Mouse (Mus musculus) hindbrain, embryonic 16.5 days (tissue): ENCODE data around the gene Sorbs2. TPM values are rescaled to one million over a fixed set of nuclear protein-coding genes. Genes with fewer than 3 reads are reported as not detected.
A peak's percentile ranks its signal among the peaks of the same experiment; 100 is the strongest.

Experiments
- ATAC-seq: fragments of 200-750 bp; cut with Nextera tagmentation; 2 replicates; pipeline ENCODE4 v1.8.0; 2017; ENCODE audit warnings: moderate TSS enrichment, moderate library complexity
- H3K27ac ChIP-seq: fragments of 300-500 bp; sonication (generic); 2 replicates; pipeline ENCODE4 v1.5.1; 2014; ENCODE audit warnings: low read depth, mild to moderate bottlenecking, control low read depth, low read length, moderate library complexity
- H3K27me3 ChIP-seq: fragments of 300-500 bp; sonication (generic); replicated peaks from 2 replicates; pipeline ENCODE4 v1.6.1; 2014; ENCODE audit warnings: low read length; ENCODE audit not compliant: control insufficient read depth, insufficient read depth
- H3K36me3 ChIP-seq: fragments of 300-500 bp; sonication (generic); 2 replicates; pipeline ENCODE4 v1.6.1; 2014; ENCODE audit warnings: mild to moderate bottlenecking, low read length, moderate library complexity, mixed read lengths; ENCODE audit not compliant: control insufficient read depth, insufficient read depth
- H3K4me1 ChIP-seq: fragments of 300-500 bp; sonication (generic); 2 replicates; pipeline ENCODE4 v1.6.1; 2014; ENCODE audit warnings: low read depth, low read length; ENCODE audit not compliant: control insufficient read depth, insufficient read depth
- H3K4me2 ChIP-seq: fragments of 300-500 bp; sonication (generic); 2 replicates; pipeline ENCODE4 v1.6.1; 2014; ENCODE audit warnings: mild to moderate bottlenecking, low read length, control low read depth, moderate library complexity
- H3K4me3 ChIP-seq: fragments of 300-500 bp; sonication (generic); 2 replicates; pipeline ENCODE4 v1.5.1; 2014; ENCODE audit warnings: mild to moderate bottlenecking, low read length, control low read depth, moderate library complexity
- H3K9ac ChIP-seq: fragments of 300-500 bp; sonication (generic); 2 replicates; pipeline ENCODE4 v1.6.1; 2014; ENCODE audit warnings: low read depth, mild to moderate bottlenecking, control low read depth, low read length, moderate library complexity
- H3K9me3 ChIP-seq: fragments of 300-500 bp; sonication (generic); 2 replicates; pipeline ENCODE4 v1.6.1; 2014; ENCODE audit warnings: mild to moderate bottlenecking, low read length, moderate library complexity; ENCODE audit not compliant: control insufficient read depth
- WGBS: fragments of 180-500 bp; shearing (Covaris S2); extraction: QIAGEN DNeasy Blood & Tissue Kit; methylation state at CpG from one replicate; pipeline ENCODE4 v1.1.7; 2014; 5-methylcytosine and 5-hydroxymethylcytosine counted together
- polyA plus RNA-seq: library from polyadenylated mRNA; unstranded; fragments of >200 nt; fragmentation: Nextera tagmentation; extraction: Ambion mirVana; gene quantifications from 2 replicates; pipeline ENCODE4 v1.2.1, GENCODE M21; 2015

The Sorbs2 gene
- polyA plus RNA-seq, 1 experiment from 2014 or later: 40.8 TPM

- no peak overlapping the region for H3K9ac ChIP-seq
- no peak overlapping the region for H3K27ac ChIP-seq
- no peak for ATAC-seq
- 89% methylated on average over 14 of the region's 14 CpGs for WGBS
- no peak overlapping the region for H3K4me2 ChIP-seq
- H3K27me3 ChIP-seq: no peaks in the 10 kb centered on the region
- peaks cover 16% of the 10 kb centered on the region for H3K36me3 ChIP-seq
- H3K9me3 ChIP-seq: no peaks in the 10 kb centered on the region
- H3K4me3 ChIP-seq: no peak overlapping the region
- no peaks in the 10 kb centered on the region for H3K4me1 ChIP-seq
These were observed 287.3 kb downstream of the Sorbs2 start for GRCm38 (mm10) chr8:45794847-45795246.

GRCm38 (mm10) chr8:45796331-45796740, 288.7 kb downstream of the Sorbs2 start:
- no peak overlapping the region for H3K4me3 ChIP-seq
- H3K36me3 ChIP-seq: peaks cover 16% of the 10 kb centered on the region
- H3K27me3 ChIP-seq: no peaks in the 10 kb centered on the region
- H3K4me1 ChIP-seq: no peaks in the 10 kb centered on the region
- H3K4me2 ChIP-seq: no peak overlapping the region
- H3K27ac ChIP-seq: no peak overlapping the region
- no peaks in the 10 kb centered on the region for H3K9me3 ChIP-seq
- WGBS: 61% methylated on average over 11 of the region's 11 CpGs
- H3K9ac ChIP-seq: no peak overlapping the region
- peak; percentile 69; the same call in 1 of the 2 replicates for ATAC-seq

GRCm38 (mm10) chr8:45799517-45799916, 291.9 kb downstream of the Sorbs2 start:
- Histone ChIP-seq H3K9ac (no peak overlapping the region), H3K4me1 (no peaks in the 10 kb centered on the region), H3K27me3 (no peaks in the 10 kb centered on the region), H3K4me2 (no peak overlapping the region), H3K36me3 (peaks cover 23% of the 10 kb centered on the region), H3K27ac (no peak overlapping the region), H3K9me3 (no peaks in the 10 kb centered on the region), H3K4me3 (no peak overlapping the region)
- ATAC-seq: no peak
- WGBS: 95% methylated on average over 4 of the region's 4 CpGs

- Histone ChIP-seq H3K4me2 (no peak overlapping the region), H3K9ac (no peak overlapping the region), H3K9me3 (no peaks in the 10 kb centered on the region), H3K4me1 (no peaks in the 10 kb centered on the region), H3K36me3 (peaks cover 26% of the 10 kb centered on the region), H3K4me3 (no peak overlapping the region), H3K27ac (no peak overlapping the region), H3K27me3 (no peaks in the 10 kb centered on the region)
- no peak for ATAC-seq
- 95% methylated on average over 6 of the region's 6 CpGs for WGBS
These were observed 301.0 kb downstream of the Sorbs2 start for GRCm38 (mm10) chr8:45808597-45808996.

GRCm38 (mm10) chr8:45816765-45817426, 309.3 kb downstream of the Sorbs2 start:
- no peak overlapping the region for H3K4me2 ChIP-seq
- H3K4me3 ChIP-seq: no peak overlapping the region
- WGBS: 20% methylated on average over 7 of the region's 7 CpGs
- H3K9me3 ChIP-seq: no peaks in the 10 kb centered on the region
- no peaks in the 10 kb centered on the region for H3K4me1 ChIP-seq
- H3K27me3 ChIP-seq: no peaks in the 10 kb centered on the region
- ATAC-seq: peak; percentile 54; the same call in 1 of the 2 replicates
- H3K27ac ChIP-seq: no peak overlapping the region
- H3K36me3 ChIP-seq: peaks cover 4% of the 10 kb centered on the region
- no peak overlapping the region for H3K9ac ChIP-seq

GRCm38 (mm10) chr8:45821650-45822049, 314.1 kb downstream of the Sorbs2 start:
- Histone ChIP-seq H3K4me3 (no peak overlapping the region), H3K4me1 (no peaks in the 10 kb centered on the region), H3K36me3 (peaks cover 4% of the 10 kb centered on the region), H3K27ac (no peak overlapping the region), H3K4me2 (no peak overlapping the region), H3K27me3 (no peaks in the 10 kb centered on the region), H3K9me3 (no peaks in the 10 kb centered on the region), H3K9ac (no peak overlapping the region)
- 71% methylated on average over 5 of the region's 5 CpGs for WGBS
- ATAC-seq: no peak

GRCm38 (mm10) chr8:45829985-45830548, 322.5 kb downstream of the Sorbs2 start:
- 85% methylated on average over 2 of the region's 2 CpGs for WGBS

GRCm38 (mm10) chr8:45833896-45834295, 326.3 kb downstream of the Sorbs2 start:
- Histone ChIP-seq H3K9me3 (no peaks in the 10 kb centered on the region), H3K9ac (no peak overlapping the region), H3K4me3 (no peak overlapping the region), H3K27me3 (no peaks in the 10 kb centered on the region), H3K36me3 (no peaks in the 10 kb centered on the region), H3K27ac (no peak overlapping the region), H3K4me1 (no peaks in the 10 kb centered on the region), H3K4me2 (no peak overlapping the region)
- WGBS: 74% methylated on average over 2 of the region's 2 CpGs
- ATAC-seq: no peak

More at GRCm38 (mm10) chr8:45829985-45830548, 322.5 kb downstream of the Sorbs2 start:
- H3K4me1 ChIP-seq: no peaks in the 10 kb centered on the region
- no peak overlapping the region for H3K9ac ChIP-seq
- H3K27ac ChIP-seq: no peak overlapping the region
- no peak overlapping the region for H3K4me2 ChIP-seq
- no peak overlapping the region for H3K4me3 ChIP-seq
- ATAC-seq: no peak
- no peaks in the 10 kb centered on the region; the same call in 1 of the 2 replicates for H3K36me3 ChIP-seq
- H3K27me3 ChIP-seq: no peaks in the 10 kb centered on the region
- H3K9me3 ChIP-seq: no peaks in the 10 kb centered on the region

GRCm38 (mm10) chr8:45843306-45843705, 335.7 kb downstream of the Sorbs2 start:
- H3K27ac ChIP-seq: no peak overlapping the region
- WGBS: 37% methylated on average over 5 of the region's 5 CpGs

More at GRCm38 (mm10) chr8:45843306-45843705, 335.7 kb downstream of the Sorbs2 start:
- ATAC-seq: peak; percentile 22; the same call in 1 of the 2 replicates
- no peak overlapping the region for H3K4me2 ChIP-seq
- H3K36me3 ChIP-seq: no peaks in the 10 kb centered on the region
- no peaks in the 10 kb centered on the region for H3K27me3 ChIP-seq
- H3K4me3 ChIP-seq: no peak overlapping the region
- no peaks in the 10 kb centered on the region for H3K9me3 ChIP-seq
- no peak overlapping the region for H3K9ac ChIP-seq
- H3K4me1 ChIP-seq: no peaks in the 10 kb centered on the region; the same call in 1 of the 2 replicates
